Comparison of ENCODE assay signal across 9 mouse cellular contexts in genomic region chr19:47222154-47222840, GRCm38 (mm10). TPM values are rescaled to one million over a fixed set of nuclear protein-coding genes. Genes with fewer than 3 reads are reported as not detected.
DNase-seq lines count a peak whose midpoint lies in the region; ATAC-seq and TF ChIP-seq lines count a peak whose summit lies in the region.
"Had no signal": no experiment of that assay in that cellular context is flagged by ENCODE, and none has a peak within 500 bp of the region (broad histone marks: within the 10 kb centered on the region; RNA-seq: fewer than 3 reads in every experiment).

No protein-coding gene starts in this region.

- no peaks in the 10 kb centered on the region for H3K36me3 ChIP-seq in kidney, postnatal 0 days (ENCODE audit: insufficient read depth, low read length)
- no peaks in the 10 kb centered on the region for H3K36me3 ChIP-seq in liver, embryonic 12.5 days
- H3K36me3 ChIP-seq in forebrain, embryonic 11.5 days (ENCODE audit: control insufficient read depth, insufficient read depth, low read length): no peaks in the 10 kb centered on the region

- H3K4me2 ChIP-seq in kidney, postnatal 0 days (ENCODE audit: low read length): no peak overlapping the region
- H3K4me2 ChIP-seq in liver, embryonic 12.5 days: no peak overlapping the region
- no peak overlapping the region for H3K4me2 ChIP-seq in forebrain, embryonic 11.5 days (ENCODE audit: low read depth, low read length, severe bottlenecking)

- no peaks in the 10 kb centered on the region for H3K4me1 ChIP-seq in kidney, postnatal 0 days (replicated peaks; ENCODE audit: insufficient read depth, low read length)
- H3K4me1 ChIP-seq in liver, embryonic 12.5 days: peaks cover 10% of the 10 kb centered on the region; the same call in 1 of the 2 replicates
- no peaks in the 10 kb centered on the region for H3K4me1 ChIP-seq in forebrain, embryonic 11.5 days (replicated peaks; ENCODE audit: control insufficient read depth, insufficient read depth, low read length)

- H3K4me3 ChIP-seq in kidney, postnatal 0 days (replicated peaks; ENCODE audit: low read depth, low read length): no peak overlapping the region
- no peak overlapping the region for H3K4me3 ChIP-seq in liver, embryonic 12.5 days
- no peak overlapping the region for H3K4me3 ChIP-seq in forebrain, embryonic 11.5 days (ENCODE audit: low read depth, low read length)

- no peak for ATAC-seq in kidney, postnatal 0 days (replicated peaks; ENCODE audit: low FRiP score, low read depth)
- ATAC-seq in cerebellum, adult (ENCODE audit: insufficient number of reproducible peaks, low FRiP score, low TSS enrichment): peak; percentile 54; the same call in 1 of the 2 replicates
- ATAC-seq in liver, embryonic 12.5 days: no peak
- no peak for ATAC-seq in forebrain, embryonic 11.5 days (replicated peaks; ENCODE audit: low FRiP score)

- TF ChIP-seq CTCF in kidney, postnatal 0 days (IDR thresholded peaks at IDR 0.05; ENCODE audit: low read depth): no peak

- no peak overlapping the region for H3K27ac ChIP-seq in kidney, postnatal 0 days
- no peak overlapping the region for H3K27ac ChIP-seq in liver, embryonic 12.5 days
- no peak overlapping the region for H3K27ac ChIP-seq in forebrain, embryonic 11.5 days (ENCODE audit: low read depth, low read length)

- WGBS in kidney, postnatal 0 days: 77% methylated on average over 8 of the region's 8 CpGs
- 69% methylated on average over 8 of the region's 8 CpGs for WGBS in liver, embryonic 12.5 days (ENCODE audit: insufficient replicate concordance)
- 92% methylated on average over 8 of the region's 8 CpGs for WGBS in forebrain, embryonic 11.5 days

- no peak overlapping the region for H3K9ac ChIP-seq in kidney, postnatal 0 days (ENCODE audit: low read depth, low read length)
- no peak overlapping the region for H3K9ac ChIP-seq in liver, embryonic 12.5 days
- no peak overlapping the region for H3K9ac ChIP-seq in forebrain, embryonic 11.5 days (ENCODE audit: low read length)

- peak; percentile 11 for DNase-seq in kidney, postnatal 0 days (ENCODE audit: low spot score)
- no peak for DNase-seq in kidney, postnatal 25 days
- peak; percentile 23 for DNase-seq in forelimb bud, embryonic 11.5 days (ENCODE audit: low read depth, low spot score)
- peak; percentile 64 to 65 for DNase-seq in layer of hippocampus, postnatal 14 days (ENCODE audit: low spot score in 2 of 2)
- DNase-seq in forebrain, embryonic 11.5 days (ENCODE audit: low spot score): no peak
- DNase-seq in thymus, postnatal 0 days (ENCODE audit: low spot score): no peak
- DNase-seq: heart, postnatal 4 days had no signal

- H3K9me3 ChIP-seq in kidney, postnatal 0 days (replicated peaks; ENCODE audit: low read length): no peaks in the 10 kb centered on the region
- no peaks in the 10 kb centered on the region for H3K9me3 ChIP-seq in liver, embryonic 12.5 days (replicated peaks)
- no peaks in the 10 kb centered on the region for H3K9me3 ChIP-seq in forebrain, embryonic 11.5 days (ENCODE audit: control insufficient read depth, low read length)

- no peaks in the 10 kb centered on the region for H3K27me3 ChIP-seq in kidney, postnatal 0 days (ENCODE audit: insufficient read depth, low read length)
- peaks cover 3% of the 10 kb centered on the region; the same call in 1 of the 2 replicates for H3K27me3 ChIP-seq in liver, embryonic 12.5 days (replicated peaks)
- no peaks in the 10 kb centered on the region for H3K27me3 ChIP-seq in forebrain, embryonic 11.5 days (ENCODE audit: control insufficient read depth, insufficient read depth, low read length)

RNA-seq across cellular contexts. Expression of gene Neurl1a, which starts 43.7 kb away (rescaled TPM):
- 2.2 and 2.7 TPM in 2 replicates for polyA plus RNA-seq in kidney, postnatal 0 days (2015; fragmentation: Nextera tagmentation; extraction: Ambion mirVana)
- total RNA-seq in layer of hippocampus, postnatal 14 days (2021): 100 to 1,000 TPM; 161 to 164 TPM
- polyA plus RNA-seq in liver, embryonic 12.5 days (2016; fragmentation: Nextera tagmentation; extraction: Ambion mirVana): 2.2 and 2.6 TPM in 2 replicates
- polyA plus RNA-seq in forebrain, embryonic 11.5 days (2014; fragmentation: Nextera tagmentation; extraction: Ambion mirVana): 3.7 and 4.5 TPM in 2 replicates
- polyA plus RNA-seq in thymus, postnatal 0 days (2015; fragmentation: Nextera tagmentation; extraction: Ambion mirVana): 0.70 and 0.91 TPM in 2 replicates

Comparison
In these comparisons a context has a peak if more than half of its experiments do, and no peak if none do; other contexts are left out.
1. DNase-seq: peak in kidney, postnatal 0 days (single experiment), forelimb bud, embryonic 11.5 days (single experiment) and layer of hippocampus, postnatal 14 days (2 of 2); none in kidney, postnatal 25 days (0 of 2), forebrain, embryonic 11.5 days (single experiment) and thymus, postnatal 0 days (single experiment).